Mouse (Mus musculus) lung, embryonic 15.5 days (tissue): ENCODE measurements around the gene Fstl4. TPM values are rescaled to one million over a fixed set of nuclear protein-coding genes. Genes with fewer than 3 reads are reported as not detected.

Source experiments
- ATAC-seq: fragments of 200-750 bp; cut with Nextera tagmentation; 2 replicates; pipeline ENCODE4 v1.8.0; 2017; ENCODE audit warnings: moderate number of reproducible peaks, borderline replicate concordance; ENCODE audit not compliant: low FRiP score, low TSS enrichment; ENCODE audit errors: extremely low read depth
- H3K27ac ChIP-seq: fragments of 300-500 bp; sonication (generic); 2 replicates; pipeline ENCODE4 v1.5.1; 2015; ENCODE audit warnings: moderate library complexity, mild to moderate bottlenecking, inconsistent platforms
- H3K27me3 ChIP-seq: fragments of 300-500 bp; sonication (generic); 2 replicates; pipeline ENCODE4 v1.6.1; 2015; ENCODE audit warnings: inconsistent platforms
- H3K36me3 ChIP-seq: fragments of 300-500 bp; sonication (generic); 2 replicates; pipeline ENCODE4 v1.6.1; 2015; ENCODE audit warnings: inconsistent platforms
- H3K4me1 ChIP-seq: fragments of 300-500 bp; sonication (generic); 2 replicates; pipeline ENCODE4 v1.6.1; 2015; ENCODE audit warnings: inconsistent platforms
- H3K4me2 ChIP-seq: fragments of 300-500 bp; sonication (generic); 2 replicates; pipeline ENCODE4 v1.6.1; 2015; ENCODE audit warnings: inconsistent platforms, mild to moderate bottlenecking, moderate library complexity
- H3K4me3 ChIP-seq: fragments of 300-500 bp; sonication (generic); 2 replicates; pipeline ENCODE4 v1.5.1; 2015; ENCODE audit warnings: mild to moderate bottlenecking, inconsistent platforms
- H3K9ac ChIP-seq: fragments of 300-500 bp; sonication (generic); 2 replicates; pipeline ENCODE4 v1.6.1; 2015; ENCODE audit warnings: inconsistent platforms
- H3K9me3 ChIP-seq: fragments of 300-500 bp; sonication (generic); 2 replicates; pipeline ENCODE4 v1.6.1; 2016; ENCODE audit warnings: inconsistent platforms
- WGBS: fragments of 180-500 bp; shearing (Covaris S2); methylation state at CpG from one replicate; pipeline ENCODE4 v1.1.7; 2015; 5-methylcytosine and 5-hydroxymethylcytosine counted together
- polyA plus RNA-seq: library from polyadenylated mRNA; unstranded; fragments of >200 nt; fragmentation: Nextera tagmentation; extraction: Ambion mirVana; gene quantifications from 2 replicates; pipeline ENCODE4 v1.2.1, GENCODE M21; 2015

Gene Fstl4
- polyA plus RNA-seq, 1 experiment from 2014 or later: 10.9 TPM

DNA sequence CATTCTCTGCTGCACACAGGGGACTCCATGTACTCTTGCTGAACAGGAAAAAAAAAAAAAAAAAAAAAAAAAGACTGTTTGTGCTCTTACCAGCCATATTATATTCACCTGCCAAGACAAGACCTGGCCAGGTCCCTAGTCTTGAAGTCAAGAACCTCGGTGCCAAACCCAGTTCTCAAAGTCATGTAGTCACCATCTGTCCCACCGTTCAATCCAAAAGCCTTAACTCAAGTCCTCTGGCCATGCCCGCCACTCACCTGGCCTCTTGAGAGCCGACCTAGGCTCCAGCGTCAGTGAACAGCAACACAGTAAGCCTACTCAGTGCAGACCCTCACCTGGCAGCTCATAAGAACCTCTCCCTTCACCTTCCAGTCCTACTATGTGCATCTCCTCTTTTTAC, 334.9 kb downstream of the Fstl4 start:
- H3K27ac ChIP-seq: no peak overlapping the region
- WGBS: 79% methylated on average over 5 of the region's 5 CpGs

DNA sequence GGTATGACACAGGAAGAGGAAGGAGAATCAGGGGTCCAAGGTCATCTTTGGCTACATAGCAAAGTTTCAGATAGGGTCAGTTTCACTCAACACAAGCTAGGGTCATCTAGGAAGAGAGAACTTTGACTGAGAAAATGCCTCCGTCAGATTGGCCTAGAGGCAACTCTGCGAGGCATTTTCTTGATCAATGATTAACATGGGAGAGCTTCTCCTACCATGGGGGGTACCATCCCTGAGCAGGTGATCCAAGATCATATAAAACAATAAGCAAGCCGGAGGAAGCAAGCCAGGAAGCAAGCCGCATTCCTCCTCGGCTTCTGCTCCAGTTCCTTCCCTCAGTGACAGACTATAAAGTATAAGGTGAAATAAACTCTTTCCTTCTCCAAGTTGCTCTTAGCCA, 337.3 kb downstream of the Fstl4 start:
- no peak for ATAC-seq
- no peak overlapping the region for H3K4me3 ChIP-seq
- peaks cover 21% of the 10 kb centered on the region for H3K4me1 ChIP-seq
- H3K27me3 ChIP-seq: no peaks in the 10 kb centered on the region
- no peaks in the 10 kb centered on the region for H3K36me3 ChIP-seq
- H3K4me2 ChIP-seq: no peak overlapping the region
- H3K9ac ChIP-seq: no peak overlapping the region
- no peaks in the 10 kb centered on the region for H3K9me3 ChIP-seq
- 72% methylated on average over 5 of the region's 5 CpGs for WGBS
- no peak overlapping the region for H3K27ac ChIP-seq

More for the DNA sequence above, 334.9 kb downstream of the Fstl4 start:
- H3K27me3 ChIP-seq: no peaks in the 10 kb centered on the region
- H3K4me1 ChIP-seq: peaks cover 18% of the 10 kb centered on the region
- ATAC-seq: no peak
- H3K36me3 ChIP-seq: no peaks in the 10 kb centered on the region
- H3K4me3 ChIP-seq: no peak overlapping the region
- no peak overlapping the region for H3K4me2 ChIP-seq
- no peaks in the 10 kb centered on the region for H3K9me3 ChIP-seq
- no peak overlapping the region for H3K9ac ChIP-seq

DNA sequence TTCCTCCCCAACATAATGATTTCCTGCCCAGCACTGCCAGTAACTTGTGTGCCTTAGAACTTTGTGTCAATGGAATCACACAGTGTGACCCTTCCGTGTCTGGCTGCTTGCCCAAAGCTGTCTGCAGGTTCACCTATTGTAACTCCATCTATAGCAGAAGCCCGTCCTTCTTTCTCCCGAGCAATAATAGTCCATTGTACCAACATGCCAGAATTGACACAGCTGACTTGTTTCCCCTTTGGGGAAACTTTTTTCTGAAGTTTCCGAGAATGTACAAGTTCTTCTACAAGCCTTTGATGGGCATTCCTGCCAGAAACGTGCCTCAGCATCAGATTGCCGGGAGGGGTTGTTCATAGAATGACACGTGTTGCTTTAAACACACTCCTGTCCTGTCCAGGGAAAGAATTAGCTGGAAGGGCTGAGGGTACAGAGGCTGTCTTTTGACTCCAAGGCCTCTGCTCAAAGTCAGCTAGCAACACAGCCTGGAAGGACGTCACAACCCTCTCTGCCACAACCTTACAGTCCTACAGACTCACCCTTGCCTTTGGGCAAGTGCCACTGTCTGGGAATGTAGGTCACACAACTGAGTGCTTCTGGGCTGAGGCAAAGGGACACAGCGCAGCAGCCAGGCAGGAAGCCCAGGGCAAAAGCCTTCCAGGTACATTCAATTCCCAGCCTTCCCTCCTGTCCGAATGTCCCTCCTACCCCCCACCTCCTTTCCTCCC, 339.3 kb downstream of the Fstl4 start:
- Histone ChIP-seq H3K27me3 (no peaks in the 10 kb centered on the region), H3K9me3 (no peaks in the 10 kb centered on the region), H3K4me1 (peaks cover 18% of the 10 kb centered on the region), H3K36me3 (no peaks in the 10 kb centered on the region), H3K4me3 (no peak overlapping the region), H3K4me2 (no peak overlapping the region), H3K27ac (peak overlapping the region; percentile 51; the same call in 1 of the 2 replicates), H3K9ac (no peak overlapping the region)
- WGBS: 43% methylated on average over 10 of the region's 10 CpGs
- ATAC-seq: no peak

DNA sequence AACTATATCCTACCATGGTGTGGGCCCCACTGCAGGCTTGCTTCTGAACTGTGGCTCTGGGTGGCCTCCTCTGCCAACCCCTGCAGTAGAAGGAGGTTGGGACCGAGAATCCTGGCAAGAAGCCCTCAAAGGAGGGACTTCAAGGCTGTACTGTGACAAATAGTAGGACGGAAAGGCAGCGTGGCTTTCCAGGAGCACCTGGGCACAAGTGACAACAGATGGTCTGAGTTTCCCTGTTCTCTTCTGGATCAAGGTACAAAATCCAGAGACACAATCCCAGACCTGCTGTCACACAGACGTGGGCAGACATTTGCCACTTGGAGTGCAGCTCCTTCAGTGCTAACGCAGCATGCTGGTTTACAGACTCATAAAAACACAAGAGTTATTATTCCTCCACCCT, 343.3 kb downstream of the Fstl4 start:
- no peaks in the 10 kb centered on the region for H3K36me3 ChIP-seq
- no peak overlapping the region for H3K4me2 ChIP-seq
- WGBS: 55% methylated on average over 5 of the region's 5 CpGs
- H3K27me3 ChIP-seq: no peaks in the 10 kb centered on the region
- H3K9ac ChIP-seq: no peak overlapping the region
- H3K4me3 ChIP-seq: no peak overlapping the region
- 0 out of 2 replicates have a peak, but pooled peaks cover 8% of the 10 kb centered on the region for H3K4me1 ChIP-seq
- no peak overlapping the region for H3K27ac ChIP-seq
- ATAC-seq: no peak
- no peaks in the 10 kb centered on the region for H3K9me3 ChIP-seq

DNA sequence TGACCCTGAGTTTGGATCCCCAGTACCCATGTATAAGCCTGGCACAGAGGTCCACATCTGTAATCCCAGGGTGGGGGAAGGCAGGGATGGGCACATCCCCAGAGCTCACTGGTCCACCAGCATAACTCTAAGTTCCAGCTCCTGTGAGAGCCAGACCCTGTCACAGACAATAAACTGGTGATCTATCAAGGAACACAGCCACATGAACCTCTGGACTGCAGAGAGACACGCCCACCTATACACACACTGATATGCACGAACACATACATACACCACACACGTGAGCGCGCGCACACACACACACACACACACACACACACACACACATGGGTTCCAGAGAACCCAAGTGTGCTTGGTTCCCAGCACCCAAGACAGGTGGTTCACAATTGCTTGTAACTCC, 344.4 kb downstream of the Fstl4 start:
- Histone ChIP-seq H3K9me3 (no peaks in the 10 kb centered on the region), H3K36me3 (no peaks in the 10 kb centered on the region), H3K4me1 (0 out of 2 replicates have a peak, but pooled peaks cover 8% of the 10 kb centered on the region), H3K27me3 (no peaks in the 10 kb centered on the region), H3K4me2 (no peak overlapping the region), H3K27ac (no peak overlapping the region), H3K4me3 (no peak overlapping the region), H3K9ac (no peak overlapping the region)
- no peak for ATAC-seq
- 89% methylated on average over 6 of the region's 6 CpGs for WGBS

DNA sequence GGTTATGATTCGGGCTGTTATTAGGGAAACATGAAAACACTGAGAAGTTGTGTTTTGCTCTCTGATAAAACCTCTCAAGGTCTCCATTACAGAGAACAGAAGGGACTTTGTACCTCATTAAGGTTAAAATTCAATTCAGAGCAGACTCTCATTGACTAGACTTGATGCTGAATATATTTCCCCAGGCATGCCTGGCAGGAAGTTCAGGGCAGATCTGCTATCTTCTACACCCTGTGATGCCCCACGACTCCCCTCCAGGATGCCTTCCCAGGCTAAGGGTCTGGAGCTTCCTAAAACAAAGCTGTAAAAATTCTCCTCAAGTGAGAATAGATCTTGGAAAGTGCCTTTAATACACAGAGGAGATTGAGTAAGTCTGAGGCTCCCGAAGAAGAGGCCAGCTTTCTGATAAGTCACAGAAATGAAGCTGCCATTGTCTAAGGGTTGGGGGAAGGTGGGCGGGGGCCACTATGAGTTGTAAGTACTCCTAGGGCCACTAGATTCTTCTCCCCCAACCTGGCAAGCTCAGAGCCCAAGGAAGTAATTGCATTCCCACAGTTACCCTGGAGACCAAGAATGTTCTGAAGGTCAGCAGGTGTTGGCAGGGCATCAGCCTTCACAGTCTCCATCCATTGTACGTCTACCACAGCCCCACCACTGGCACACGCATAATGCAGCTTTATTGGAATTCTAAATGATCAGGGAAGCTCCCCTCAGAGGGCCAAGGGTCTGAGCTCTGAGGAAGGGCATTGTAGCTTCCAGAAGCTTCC, 345.4 kb downstream of the Fstl4 start:
- no peaks in the 10 kb centered on the region for H3K9me3 ChIP-seq
- H3K27me3 ChIP-seq: no peaks in the 10 kb centered on the region
- H3K4me3 ChIP-seq: no peak overlapping the region
- 66% methylated on average over 6 of the region's 6 CpGs for WGBS
- no peak overlapping the region for H3K4me2 ChIP-seq
- H3K36me3 ChIP-seq: no peaks in the 10 kb centered on the region
- 0 out of 2 replicates have a peak, but pooled peaks cover 8% of the 10 kb centered on the region for H3K4me1 ChIP-seq
- no peak for ATAC-seq
- no peak overlapping the region for H3K9ac ChIP-seq
- H3K27ac ChIP-seq: no peak overlapping the region

DNA sequence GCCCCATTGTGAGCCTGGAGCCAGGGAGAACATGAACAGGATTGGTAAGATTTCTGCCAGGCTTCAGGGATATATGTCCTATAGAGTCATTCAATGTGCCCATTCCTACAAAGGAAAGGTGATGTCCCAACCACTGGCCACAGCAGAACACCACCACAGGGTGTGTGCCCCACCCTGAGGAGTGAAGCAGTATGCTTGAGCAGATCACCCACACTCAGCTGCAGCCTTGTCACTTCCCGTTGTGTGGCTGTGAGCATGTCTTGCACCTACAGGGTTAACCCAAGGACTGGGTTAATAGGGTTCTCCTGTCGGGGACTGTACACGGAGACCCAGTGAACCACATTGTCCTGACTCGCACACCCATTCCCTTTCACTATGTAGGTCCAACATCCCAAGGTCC, 351.3 kb downstream of the Fstl4 start:
- no peak overlapping the region for H3K9ac ChIP-seq
- no peaks in the 10 kb centered on the region for H3K9me3 ChIP-seq
- H3K4me3 ChIP-seq: no peak overlapping the region
- H3K27ac ChIP-seq: no peak overlapping the region
- 73% methylated on average over 4 of the region's 4 CpGs for WGBS
- ATAC-seq: no peak
- H3K4me2 ChIP-seq: no peak overlapping the region
- H3K27me3 ChIP-seq: no peaks in the 10 kb centered on the region
- H3K4me1 ChIP-seq: no peaks in the 10 kb centered on the region
- no peaks in the 10 kb centered on the region for H3K36me3 ChIP-seq

DNA sequence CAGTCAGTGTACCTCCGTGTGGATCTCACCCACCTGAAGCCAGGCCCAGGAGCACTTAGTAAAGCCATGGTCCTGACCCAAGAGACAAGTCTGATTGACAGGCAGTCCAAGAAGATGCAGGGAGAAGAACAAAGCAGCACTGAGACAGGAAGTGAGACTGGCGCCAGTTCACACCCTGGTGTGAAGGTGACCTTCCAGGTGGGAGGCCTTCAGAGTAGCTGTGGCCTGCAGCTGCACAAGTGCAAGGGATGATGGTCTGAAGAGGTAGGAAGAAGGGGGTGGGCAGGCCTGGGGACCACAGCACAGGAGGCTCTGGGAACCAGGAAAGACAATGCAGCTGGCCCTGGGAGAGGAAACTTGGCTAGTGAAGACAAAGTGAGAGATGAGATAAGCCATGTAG, 351.9 kb downstream of the Fstl4 start:
- WGBS: 73% methylated on average over 2 of the region's 2 CpGs
- no peak for ATAC-seq
- H3K27ac ChIP-seq: no peak overlapping the region
- H3K4me2 ChIP-seq: no peak overlapping the region
- H3K27me3 ChIP-seq: no peaks in the 10 kb centered on the region
- no peaks in the 10 kb centered on the region for H3K4me1 ChIP-seq
- H3K36me3 ChIP-seq: no peaks in the 10 kb centered on the region
- H3K9me3 ChIP-seq: no peaks in the 10 kb centered on the region
- no peak overlapping the region for H3K4me3 ChIP-seq
- no peak overlapping the region for H3K9ac ChIP-seq

DNA sequence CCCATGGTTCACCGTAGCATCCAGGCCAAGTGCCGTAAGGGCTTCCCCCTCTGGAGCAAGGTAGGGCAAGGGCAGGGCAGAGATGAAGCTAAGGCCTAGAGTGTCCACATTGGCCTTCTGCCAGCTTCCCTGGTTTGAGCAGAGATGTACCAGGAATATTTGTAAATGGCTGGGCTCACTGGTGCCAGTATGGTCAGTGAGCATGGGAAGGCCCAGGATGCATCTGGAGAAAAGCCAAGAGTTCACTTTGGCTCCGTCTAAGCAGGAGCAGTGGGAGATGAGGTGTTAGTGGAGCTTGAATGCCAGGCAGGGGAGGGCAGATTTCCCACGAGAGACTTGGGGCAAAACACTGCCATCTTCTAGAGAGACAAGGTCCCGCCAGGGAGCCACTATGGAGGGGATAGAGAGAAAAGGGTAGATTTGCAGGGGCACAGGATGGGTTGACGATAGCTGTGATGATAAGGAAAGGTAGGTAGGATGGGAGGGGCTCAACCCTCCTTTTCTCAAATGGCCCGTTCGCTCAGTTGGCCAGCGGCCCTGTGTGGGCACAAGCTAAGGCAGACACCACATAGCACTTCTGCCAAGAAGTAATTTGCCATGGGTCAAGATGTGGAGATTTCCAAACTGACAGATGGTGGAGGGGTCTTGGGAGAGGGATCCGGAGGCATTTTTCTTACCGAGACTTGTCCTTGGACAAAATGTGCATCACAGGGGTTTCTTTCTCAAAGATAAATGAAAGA, 354.0 kb downstream of the Fstl4 start:
- Histone ChIP-seq H3K9ac (no peak overlapping the region), H3K4me2 (no peak overlapping the region), H3K36me3 (no peaks in the 10 kb centered on the region), H3K4me3 (no peak overlapping the region), H3K9me3 (no peaks in the 10 kb centered on the region), H3K27ac (no peak overlapping the region), H3K27me3 (no peaks in the 10 kb centered on the region), H3K4me1 (no peaks in the 10 kb centered on the region)
- 75% methylated on average over 11 of the region's 11 CpGs for WGBS
- ATAC-seq: no peak

DNA sequence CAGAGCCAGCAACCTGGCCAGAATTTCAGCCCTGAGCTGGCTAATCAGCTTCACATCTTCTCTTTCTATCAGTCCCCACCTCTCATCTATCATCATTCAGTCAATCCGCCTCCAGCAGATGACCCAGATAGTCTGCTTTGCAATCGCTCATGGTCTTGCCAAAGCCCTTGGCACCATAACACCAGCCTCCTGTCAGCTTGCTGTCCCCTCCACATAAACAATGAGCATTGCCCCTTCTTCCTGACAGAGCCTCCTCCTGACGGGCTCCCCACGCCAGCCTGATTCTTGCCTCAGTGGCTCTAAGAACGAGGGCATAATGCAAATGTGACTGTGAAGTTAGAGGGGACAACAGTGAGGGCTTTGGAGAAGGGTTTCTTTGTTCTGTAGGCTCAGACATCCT, 355.5 kb downstream of the Fstl4 start:
- H3K27me3 ChIP-seq: no peaks in the 10 kb centered on the region
- H3K36me3 ChIP-seq: no peaks in the 10 kb centered on the region
- 66% methylated on average over 5 of the region's 5 CpGs for WGBS
- H3K9me3 ChIP-seq: no peaks in the 10 kb centered on the region
- no peak for ATAC-seq
- H3K9ac ChIP-seq: no peak overlapping the region
- no peak overlapping the region for H3K4me3 ChIP-seq
- no peak overlapping the region for H3K27ac ChIP-seq
- no peaks in the 10 kb centered on the region for H3K4me1 ChIP-seq
- H3K4me2 ChIP-seq: no peak overlapping the region

DNA sequence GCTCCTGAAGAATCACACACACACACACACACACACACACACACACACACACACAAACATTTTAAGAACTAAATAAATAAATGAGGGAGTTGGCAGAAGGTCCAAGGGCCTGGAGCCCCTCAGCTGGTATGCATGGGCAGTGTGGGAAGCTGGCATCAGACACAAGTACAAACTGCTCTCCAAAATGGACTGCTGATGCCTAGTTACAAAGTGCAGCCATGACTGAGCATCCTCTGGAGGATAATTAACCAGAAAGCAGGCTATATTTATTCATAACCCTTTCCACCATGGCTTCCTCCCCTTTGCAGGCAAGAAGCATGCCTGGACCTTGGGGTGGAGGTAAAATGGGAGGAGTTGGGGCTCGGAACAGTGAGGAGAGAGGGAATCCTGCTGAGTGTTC, 356.8 kb downstream of the Fstl4 start:
- no peak overlapping the region for H3K4me2 ChIP-seq
- ATAC-seq: no peak

DNA sequence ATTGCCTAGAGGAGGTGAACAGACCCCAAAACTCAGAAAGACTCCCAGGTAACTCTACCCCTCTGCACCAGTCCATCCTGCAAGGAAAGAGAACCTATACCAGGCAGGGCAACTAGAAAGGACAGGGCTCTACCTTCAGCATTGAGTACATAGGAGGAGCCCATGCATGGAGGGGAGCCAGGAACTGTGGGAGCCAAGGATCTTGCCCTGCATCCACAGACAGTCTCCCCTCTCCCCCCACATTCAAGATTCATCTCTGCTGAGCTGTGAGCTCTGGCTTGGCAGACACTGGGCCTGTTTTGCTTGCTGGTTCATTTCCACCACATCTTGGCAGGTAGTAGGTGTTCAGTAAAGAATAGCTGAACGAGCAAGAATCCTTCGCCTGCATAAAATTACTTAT, 360.4 kb downstream of the Fstl4 start:
- H3K27ac ChIP-seq: no peak overlapping the region
- H3K4me2 ChIP-seq: no peak overlapping the region
- H3K9ac ChIP-seq: no peak overlapping the region
- no peak overlapping the region for H3K4me3 ChIP-seq
- ATAC-seq: no peak
- H3K9me3 ChIP-seq: no peaks in the 10 kb centered on the region
- H3K4me1 ChIP-seq: peaks cover 4% of the 10 kb centered on the region; the same call in 1 of the 2 replicates
- H3K27me3 ChIP-seq: no peaks in the 10 kb centered on the region
- 69% methylated on average over 2 of the region's 2 CpGs for WGBS
- no peaks in the 10 kb centered on the region for H3K36me3 ChIP-seq

More for the DNA sequence above, 356.8 kb downstream of the Fstl4 start:
- Histone ChIP-seq H3K4me3 (no peak overlapping the region), H3K36me3 (no peaks in the 10 kb centered on the region), H3K9me3 (no peaks in the 10 kb centered on the region), H3K27ac (no peak overlapping the region), H3K27me3 (no peaks in the 10 kb centered on the region), H3K9ac (no peak overlapping the region), H3K4me1 (no peaks in the 10 kb centered on the region)
- 46% methylated on average over 1 of the region's 1 CpGs for WGBS
